Mouse (Mus musculus) left cerebral cortex, adult 18-20 months (tissue): Measurements from ENCODE around the gene Rasgef1b. TPM values are rescaled to one million over a fixed set of nuclear protein-coding genes. Genes with fewer than 3 reads are reported as not detected.
A peak's percentile ranks its signal among the peaks of the same experiment; 100 is the strongest.
"Not testable (repeated sequence)": the region's sequence is repeated elsewhere in the genome, so short reads cannot be mapped to it uniquely, and the experiment has no call there.

Source experiments
- DNase-seq, 2 experiments: peaks; one replicate each; pipeline ENCODE4 v3.0.0; 2021 to 2022; ENCODE audit warnings: low spot score in 2 of 2, mixed read lengths in 1 of 2
- total RNA-seq, 2 experiments: library from RNA; stranded (reverse); gene quantifications; 2 replicates each; pipeline ENCODE4 v1.2.3; 2021

Gene Rasgef1b
- total RNA-seq, 2 experiments from 2014 or later, result 73.6 to 73.8 TPM

DNA sequence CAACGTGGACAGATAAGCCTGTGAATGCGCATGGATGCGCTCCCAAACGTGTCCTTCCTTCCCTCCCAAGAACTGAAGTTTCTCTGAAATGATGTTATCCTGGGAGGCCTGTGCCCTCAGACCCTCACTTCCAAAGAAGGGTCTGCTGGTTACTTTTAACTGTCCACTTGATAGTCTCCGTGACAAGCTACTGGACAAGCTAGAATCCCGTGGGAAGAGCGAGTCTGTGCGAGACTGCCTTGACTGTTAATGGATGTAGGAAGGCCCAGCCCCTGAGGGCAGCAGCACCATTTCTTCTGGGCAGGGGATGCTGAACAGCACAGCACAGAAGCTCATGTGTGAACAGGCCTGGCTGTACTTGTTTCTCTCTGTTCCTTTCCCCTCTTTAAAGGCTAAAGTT, 496.5 kb downstream of the Rasgef1b start:
- no peak for DNase-seq

- no peak for DNase-seq
Measured at GRCm38 (mm10) chr5:99230476-99230875, 498.4 kb downstream of the Rasgef1b start.

GRCm38 (mm10) chr5:99227361-99227760, 501.5 kb downstream of the Rasgef1b start:
- no peak for DNase-seq

GRCm38 (mm10) chr5:99224571-99225011, 504.3 kb downstream of the Rasgef1b start:
- DNase-seq, result peak in 1 of 2 experiments; percentile 19

DNA sequence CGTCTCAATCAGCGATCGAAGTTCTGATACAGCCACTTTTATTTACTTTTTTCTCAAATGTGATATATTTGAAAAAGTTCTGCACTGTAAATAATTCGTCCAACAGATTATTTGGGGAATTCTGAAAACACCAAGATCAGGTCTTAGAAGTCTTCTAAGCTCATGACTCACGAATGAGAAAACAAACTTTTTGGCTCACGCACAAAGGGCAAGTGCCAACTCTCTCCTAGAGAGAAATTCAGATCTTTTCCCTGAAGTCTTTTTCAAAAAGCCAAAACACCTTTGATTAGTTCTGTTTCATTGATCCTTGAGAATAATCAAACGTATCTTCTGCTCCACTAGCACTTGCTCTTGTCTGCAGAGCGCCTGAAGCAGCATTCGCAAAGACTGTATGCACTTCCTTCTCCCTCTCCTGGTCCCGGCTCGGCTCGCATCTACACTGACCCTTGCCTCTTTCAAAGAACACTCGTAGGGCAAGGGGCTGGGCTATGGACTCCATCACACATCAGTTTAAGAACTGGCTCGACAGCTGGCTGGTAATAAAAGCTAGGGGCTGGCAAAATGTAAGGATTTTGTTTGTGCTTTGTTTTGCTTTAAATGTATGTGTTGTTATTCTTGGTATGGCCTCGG, 504.9 kb downstream of the Rasgef1b start:
- no peak for DNase-seq

- peak in 1 of 2 experiments; percentile 35 for DNase-seq
Measured at GRCm38 (mm10) chr5:99218385-99218784, 510.5 kb downstream of the Rasgef1b start.

DNA sequence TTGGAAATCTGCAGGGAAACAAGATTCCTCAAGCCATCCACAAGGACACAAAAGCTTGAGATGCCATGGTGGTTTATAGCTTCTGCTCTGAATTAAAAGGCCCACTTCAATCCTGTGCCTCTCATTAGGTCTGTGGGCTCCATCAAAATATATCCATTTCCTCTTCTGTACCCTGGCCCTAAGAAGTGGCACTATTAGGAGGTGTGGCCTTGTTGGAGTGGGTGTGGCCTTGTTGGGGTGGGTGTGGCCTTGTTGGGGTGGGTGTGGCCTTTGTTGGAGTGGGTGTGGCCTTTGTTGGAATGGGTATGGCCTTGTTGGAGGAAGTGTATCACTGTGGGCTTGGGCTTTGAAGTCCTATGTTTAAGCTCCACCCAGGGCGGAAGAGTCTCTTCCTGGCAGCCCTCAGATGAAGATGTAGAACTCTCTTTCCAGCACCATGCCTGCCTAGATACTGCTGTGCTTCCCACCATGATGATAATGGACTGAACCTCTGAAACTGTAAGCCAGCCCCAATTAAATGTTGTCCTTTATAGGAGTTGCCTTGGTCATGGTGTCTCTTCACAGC, 512.2 kb downstream of the Rasgef1b start:
- DNase-seq, result not testable (repeated sequence)

- no peak for DNase-seq
Measured at GRCm38 (mm10) chr5:99215207-99216157, 513.4 kb downstream of the Rasgef1b start.

DNA sequence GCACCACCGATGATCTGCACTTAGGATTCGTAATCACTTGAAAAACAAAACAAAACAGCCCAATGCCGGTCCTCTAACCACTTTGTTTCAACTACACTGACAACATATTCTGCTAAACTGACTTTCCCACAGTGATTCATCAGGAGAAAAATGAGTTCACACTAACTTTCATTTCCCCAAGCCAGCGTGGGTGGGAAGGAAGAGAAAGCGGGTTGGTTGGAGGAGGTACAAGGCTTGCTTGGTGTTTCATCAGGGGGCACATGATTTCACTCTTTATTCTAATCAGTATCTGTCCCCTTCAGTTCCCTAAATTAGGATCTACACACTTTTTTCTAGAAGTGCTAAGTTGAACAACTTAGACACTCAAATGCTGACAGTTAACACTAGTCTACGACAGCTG, 514.5 kb downstream of the Rasgef1b start:
- DNase-seq, result peak; percentile 58 to 66

DNA sequence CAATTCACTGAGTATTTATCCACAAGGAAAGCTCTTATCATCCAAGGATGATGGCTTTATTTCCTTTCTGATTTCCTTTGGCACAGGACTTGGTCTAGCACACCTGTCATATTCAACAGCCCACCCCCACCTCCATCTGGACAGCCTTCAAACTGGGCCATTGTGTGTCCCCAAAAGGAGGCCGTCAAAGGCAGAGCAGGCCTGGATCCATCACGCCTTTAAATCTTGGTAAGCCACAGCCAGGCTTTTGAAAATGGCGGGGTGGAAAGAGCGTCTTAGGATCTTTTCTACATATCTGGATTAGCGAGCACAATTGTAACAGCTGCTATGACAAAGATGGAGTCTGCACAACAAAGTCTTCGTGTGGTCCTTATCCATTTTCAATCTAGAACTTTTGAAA, 515.7 kb downstream of the Rasgef1b start:
- DNase-seq, result no peak

DNA sequence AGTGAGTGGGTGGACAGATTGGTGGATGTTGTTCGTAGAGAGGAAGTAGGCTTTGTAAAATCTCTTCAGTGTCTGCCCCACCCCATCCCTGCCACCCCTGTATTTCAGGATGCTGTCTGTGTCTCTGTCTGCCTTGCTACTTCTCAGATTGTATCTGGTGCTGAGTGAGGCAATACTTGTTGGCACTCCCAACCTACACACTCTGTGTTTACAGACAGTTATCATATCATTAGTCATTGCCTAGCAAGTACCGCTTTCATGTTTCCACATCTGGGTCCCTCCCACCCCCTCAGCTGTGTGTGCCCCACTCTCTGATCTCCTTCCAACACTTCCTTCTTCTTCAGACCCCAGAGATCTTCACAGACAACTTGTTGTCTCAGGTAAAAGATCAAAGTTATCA, 525.4 kb downstream of the Rasgef1b start:
- DNase-seq, result no peak

DNA sequence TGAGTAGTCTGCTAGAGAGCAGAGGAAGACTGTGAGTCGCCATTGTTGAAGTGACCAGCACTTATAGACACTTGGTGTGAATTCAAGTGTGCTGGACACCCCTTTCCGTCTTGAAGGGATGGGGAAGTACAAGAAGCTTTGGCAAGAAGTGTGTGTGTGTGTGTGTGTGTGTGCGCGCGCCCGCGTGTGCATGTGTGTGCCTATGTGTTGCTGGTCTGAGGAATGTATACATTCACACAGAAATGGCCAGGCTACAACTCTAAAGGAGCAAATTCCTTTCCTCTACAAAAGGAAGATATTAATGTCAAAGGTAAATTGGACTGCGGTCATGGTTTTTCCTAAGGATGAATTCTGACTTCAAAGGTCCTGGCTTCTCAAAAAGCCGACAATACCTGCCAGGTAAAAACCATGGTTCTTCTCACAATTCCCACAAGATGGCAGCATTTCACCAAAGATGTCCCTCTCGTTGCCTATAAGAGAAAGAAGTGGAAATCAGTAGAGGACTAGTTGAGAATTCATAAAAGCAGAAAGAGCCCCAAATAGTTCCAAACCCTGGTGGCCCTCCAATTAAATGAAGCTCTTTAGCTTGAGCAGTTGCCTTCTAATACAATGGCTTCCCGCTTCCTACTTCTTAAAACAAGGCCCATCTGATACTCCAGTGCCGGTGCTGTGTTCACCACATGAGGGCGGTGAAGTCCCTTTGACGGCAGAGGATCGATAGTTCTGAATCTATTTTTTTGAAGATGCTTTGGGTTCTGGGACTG, 526.6 kb downstream of the Rasgef1b start:
- peak; percentile 58 to 65 for DNase-seq

DNA sequence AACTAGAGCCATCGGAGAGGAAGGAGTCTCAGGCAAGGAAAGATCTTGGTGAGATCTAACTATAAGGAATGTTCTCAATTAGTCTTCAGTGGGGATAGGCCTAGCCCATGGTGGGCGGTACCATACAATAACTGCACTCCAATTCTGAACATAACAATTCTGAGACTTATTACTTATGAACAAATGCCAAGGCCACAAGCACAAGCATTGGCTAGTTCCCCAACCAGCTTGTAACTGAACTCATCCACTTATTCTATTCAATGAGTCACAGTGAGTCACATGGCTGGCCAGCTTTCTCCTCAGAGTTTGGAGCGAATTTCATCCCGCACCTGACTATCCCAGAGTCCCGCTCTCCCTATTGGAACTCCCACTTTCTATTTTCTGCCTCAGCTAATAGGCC, 533.4 kb downstream of the Rasgef1b start:
- DNase-seq, result no peak

GRCm38 (mm10) chr5:99190941-99191800, 537.7 kb downstream of the Rasgef1b start:
- DNase-seq, result no peak

GRCm38 (mm10) chr5:99183637-99184036, 545.2 kb downstream of the Rasgef1b start:
- no peak for DNase-seq

GRCm38 (mm10) chr5:99174608-99175385, 554.1 kb downstream of the Rasgef1b start:
- DNase-seq, result no peak

DNA sequence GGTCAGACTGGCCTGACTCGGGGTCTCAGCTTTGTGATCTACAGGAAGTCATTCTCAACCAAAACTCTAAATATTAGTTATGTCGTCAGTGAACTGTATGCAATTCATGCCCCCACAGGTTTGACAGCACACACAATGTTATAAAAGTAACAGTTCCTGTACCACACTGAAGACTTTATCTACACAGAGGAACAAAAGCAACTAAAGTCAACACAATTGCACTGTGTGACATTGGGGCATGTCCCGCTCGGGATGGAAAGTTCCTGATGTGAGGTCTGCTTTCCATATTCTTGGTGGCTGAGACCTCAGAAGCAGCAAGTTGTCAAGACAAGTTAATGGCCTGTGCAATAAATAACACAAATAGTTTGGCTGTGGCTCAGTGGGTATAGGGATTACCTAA, 559.0 kb downstream of the Rasgef1b start:
- DNase-seq, result no peak

DNA sequence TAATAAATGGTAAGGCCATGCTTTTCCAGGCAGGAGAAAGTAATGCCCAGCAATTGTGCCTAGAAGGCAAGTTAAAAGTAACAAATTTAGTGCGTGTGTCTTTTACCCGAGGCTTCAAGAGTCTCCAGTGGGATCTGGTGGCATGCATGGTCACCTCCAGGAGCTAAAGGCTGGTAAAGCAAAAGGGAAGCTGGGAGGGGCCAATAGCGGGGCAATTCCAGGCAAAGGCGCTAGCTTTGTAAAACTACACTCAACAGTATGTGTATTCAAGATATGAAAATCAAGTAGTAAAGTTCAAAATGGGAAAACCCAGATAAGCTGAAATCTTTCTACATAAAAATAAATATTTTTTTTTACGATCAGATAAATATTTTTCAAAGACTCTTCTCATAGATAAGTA, 561.1 kb downstream of the Rasgef1b start:
- DNase-seq, result no peak
